ENCODE assay signal across 10 mouse cellular contexts in genomic region chr5:147484142-147484541, GRCm38 (mm10). TPM values are rescaled to one million over a fixed set of nuclear protein-coding genes. Genes with fewer than 3 reads are reported as not detected.
DNase-seq lines count a peak whose midpoint lies in the region; TF ChIP-seq lines count a peak whose summit lies in the region.
"Had no signal": no experiment of that assay in that cellular context is flagged by ENCODE, and none has a peak within 500 bp of the region (broad histone marks: within the 10 kb centered on the region; RNA-seq: fewer than 3 reads in every experiment).

No protein-coding gene starts in this region.

- 77% methylated on average over 3 of the region's 3 CpGs for WGBS in liver, adult 2 months
- WGBS in bone marrow, adult 2 months, result 57% methylated on average over 3 of the region's 3 CpGs

- peaks cover 21% of the 10 kb centered on the region; the same call in 1 of the 2 replicates for H3K79me2 ChIP-seq in liver, adult 2 months (ENCODE audit: control insufficient read depth, insufficient read depth, low read length)

- DNase-seq in cerebellum, postnatal 10 days, result peak; percentile 10 to 23
- no peak for DNase-seq in cerebellum, adult 11-12 months
- no peak for DNase-seq in liver, adult 2 months (ENCODE audit: extremely low read depth, low read depth, low spot score)
- no peak for DNase-seq in liver
- peak; percentile 48 for DNase-seq in lung, postnatal 10 days
- DNase-seq in c-Kit-positive CD71-positive TER-119-positive erythroid progenitor cells, embryonic 14.5 days (ENCODE audit: low spot score), result no peak
- no peak for DNase-seq in gastrocnemius, postnatal 25 days
- DNase-seq: thymus, postnatal 14 days had no signal

- no peak overlapping the region for H3K9ac ChIP-seq in liver, adult 2 months (ENCODE audit: low read depth, low read length)
- H3K9ac ChIP-seq: limb, embryonic 15.5 days had no signal

- TF ChIP-seq POLR2A in liver, adult 2 months (IDR thresholded peaks at IDR 0.05; ENCODE audit: extremely low read depth, insufficient read depth, low read length), result no peak
- TF ChIP-seq POLR2A in bone marrow, adult 2 months (IDR thresholded peaks at IDR 0.05; ENCODE audit: borderline replicate concordance, control insufficient read depth, low read depth, low read length), result no peak

- peaks cover 4% of the 10 kb centered on the region; the same call in 1 of the 2 replicates for H3K4me1 ChIP-seq in liver, adult 2 months (ENCODE audit: control insufficient read depth, insufficient read depth, low read length)
- H3K4me1 ChIP-seq in bone marrow, adult 2 months (ENCODE audit: control insufficient read depth, insufficient read depth, low read length), result no peaks in the 10 kb centered on the region; the same call in none of the 2 replicates

- H3K27ac ChIP-seq in liver, adult 2 months (replicated peaks; ENCODE audit: insufficient read depth, low read depth, low read length), result no peak overlapping the region
- H3K27ac ChIP-seq in bone marrow, adult 2 months (ENCODE audit: control insufficient read depth, insufficient read depth, low read depth, low read length, poor library complexity), result no peak overlapping the region
- H3K27ac ChIP-seq: limb, embryonic 15.5 days had no signal

- TF ChIP-seq CTCF in liver, adult 2 months (IDR thresholded peaks at IDR 0.05; ENCODE audit: low read depth, low read length), result peak; percentile 42; the same call in 1 of the 2 replicates
- TF ChIP-seq CTCF in bone marrow, adult 2 months (IDR thresholded peaks at IDR 0.05; ENCODE audit: control insufficient read depth, insufficient read depth, low read length), result peak; percentile 24; the same call in 1 of the 2 replicates

- no peak overlapping the region for H3K4me3 ChIP-seq in liver, adult 2 months (ENCODE audit: insufficient read depth, low read depth, low read length)
- H3K4me3 ChIP-seq in bone marrow, adult 2 months (replicated peaks; ENCODE audit: control insufficient read depth, low read depth, low read length), result no peak overlapping the region
- H3K4me3 ChIP-seq: limb, embryonic 15.5 days had no signal

- H3K36me3 ChIP-seq in liver, adult 2 months (ENCODE audit: control insufficient read depth, insufficient read depth, low read length), result peaks cover 5% of the 10 kb centered on the region; the same call in 1 of the 2 replicates
- H3K36me3 ChIP-seq: limb, embryonic 15.5 days had no signal

- H3K27me3 ChIP-seq in liver, adult 2 months (ENCODE audit: control insufficient read depth, insufficient read depth, low read length), result no peaks in the 10 kb centered on the region
- H3K27me3 ChIP-seq: limb, embryonic 15.5 days had no signal

RNA-seq across cellular contexts. Expression of gene Pan3, which starts 54.2 kb away (rescaled TPM):
- 42.7 and 47.1 TPM in 2 replicates for total RNA-seq in liver, adult 2 months (2014; rRNA removed)
- 6.9 and 11.6 TPM in 2 replicates for polyA plus RNA-seq in liver, adult 2 months (2012; rRNA removed)
- polyA plus RNA-seq in bone marrow, adult 2 months (2011; ENCODE audit: insufficient read depth, insufficient read length, low replicate concordance, missing spikeins), result 89.2 and 180 TPM in 2 replicates
- total RNA-seq in gastrocnemius, postnatal 25 days (2021), result 10 to 100 TPM; 17.4 to 26.1 TPM

Comparison
In these comparisons a context has a peak if more than half of its experiments do, and no peak if none do; other contexts are left out.
1. DNase-seq: peak in cerebellum, postnatal 10 days (2 of 2) and lung, postnatal 10 days (single experiment); none in cerebellum, adult 11-12 months (single experiment), liver, adult 2 months (single experiment), liver (single experiment), c-Kit-positive CD71-positive TER-119-positive erythroid progenitor cells, embryonic 14.5 days (single experiment) and gastrocnemius, postnatal 25 days (single experiment).